Mouse (Mus musculus) C2C12 (cell line): ENCODE results near the gene Swi5. TPM values are rescaled to one million over a fixed set of nuclear protein-coding genes. Genes with fewer than 3 reads are reported as not detected.

Source experiments
- H3K27me3 ChIP-seq: one replicate; pipeline ENCODE4 v1.6.1; 2011; ENCODE audit not compliant: control insufficient read depth, insufficient read depth, insufficient read length
- H3K36me3 ChIP-seq: one replicate; pipeline ENCODE4 v1.6.1; 2011; ENCODE audit not compliant: control insufficient read depth, insufficient read depth
- H3K4me3 ChIP-seq: one replicate; pipeline ENCODE4 v1.5.1; 2011; ENCODE audit warnings: mild to moderate bottlenecking, control low read depth; ENCODE audit not compliant: poor library complexity, insufficient read depth, severe bottlenecking
- H3K79me2 ChIP-seq: one replicate; pipeline ENCODE4 v1.6.1; 2011; ENCODE audit not compliant: control insufficient read depth, insufficient read depth
- H3K79me3 ChIP-seq: one replicate; pipeline ENCODE4 v1.6.1; 2011; ENCODE audit warnings: low read depth, control low read depth
- H3ac ChIP-seq: one replicate; pipeline ENCODE3; 2011; ENCODE audit warnings: low read depth; ENCODE audit not compliant: control insufficient read depth, insufficient read length
- CEBPB ChIP-seq: IDR thresholded peaks from one replicate; pipeline ENCODE4 v1.6.1; 2011; ENCODE audit warnings: low read depth, mild to moderate bottlenecking, control low read depth, moderate library complexity
- CTCF ChIP-seq: IDR thresholded peaks from one replicate; pipeline ENCODE4 v1.5.1; 2011; ENCODE audit not compliant: control insufficient read depth, insufficient read depth, insufficient read length
- FOSL1 ChIP-seq: IDR thresholded peaks from one replicate; pipeline ENCODE4 v1.8.0; 2011; ENCODE audit warnings: mild to moderate bottlenecking, low read length; ENCODE audit not compliant: poor library complexity, insufficient read depth, severe bottlenecking
- MAX ChIP-seq: IDR thresholded peaks from one replicate; pipeline ENCODE4 v1.6.1; 2011; ENCODE audit warnings: mild to moderate bottlenecking, control low read depth
- MYOD1 ChIP-seq: IDR thresholded peaks from one replicate; pipeline ENCODE4 v1.6.1; 2011; ENCODE audit warnings: low read depth; ENCODE audit not compliant: control insufficient read depth, insufficient read length
- MYOG ChIP-seq: IDR thresholded peaks from one replicate; pipeline ENCODE4 v1.6.1; 2011; ENCODE audit not compliant: control insufficient read depth, insufficient read length; ENCODE audit errors: extremely low read depth
- USF1 ChIP-seq: IDR thresholded peaks from one replicate; pipeline ENCODE4 v1.6.1; 2011; ENCODE audit warnings: low read depth, mild to moderate bottlenecking, control low read depth, moderate library complexity
- polyA plus RNA-seq: library from polyadenylated mRNA; unstranded; fragments of >200 nt; fragmentation: generic; extraction: Trizol; gene quantifications from one replicate; pipeline ENCODE4 v1.2.1, GENCODE M21; 2012; ENCODE audit warnings: missing spikeins

The Swi5 gene
- polyA plus RNA-seq, 1 experiment, result 387 TPM

DNA sequence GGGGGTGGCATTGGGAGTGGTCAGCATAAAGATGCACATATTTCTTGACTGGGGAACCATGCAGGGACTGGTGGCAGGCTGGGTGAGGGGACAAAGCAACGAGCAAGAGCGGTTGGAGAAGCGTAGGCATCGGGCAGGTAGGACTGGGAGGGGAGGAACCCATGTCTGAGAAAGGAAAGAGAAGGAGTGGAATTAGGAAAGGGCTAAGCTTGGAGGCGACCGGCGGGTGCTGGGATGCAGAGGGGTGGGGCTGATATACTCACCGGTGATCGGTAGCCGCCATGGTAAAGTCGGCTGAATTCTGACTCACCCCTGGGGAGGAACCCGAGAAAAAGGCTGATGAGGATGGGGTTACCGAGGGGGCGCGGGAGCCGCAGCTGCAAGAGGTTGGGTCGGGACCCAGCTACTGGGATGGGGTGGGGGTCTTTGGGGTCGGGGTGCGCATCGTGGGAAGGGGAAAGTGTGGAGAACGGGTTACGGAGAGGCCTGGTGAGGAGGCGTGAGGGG lies 488 bp downstream of the Swi5 start, which contains the start of gene Golga2:
TSS of gene Golga2 (plus strand) at position 51 of the 507 bp plus-strand sequence.
- no peak for TF ChIP-seq MAX
- TF ChIP-seq USF1, result no peak
- TF ChIP-seq MYOD1, result no peak
- no peak for TF ChIP-seq CEBPB
- TF ChIP-seq MYOG, result no peak
- no peak for TF ChIP-seq FOSL1
- TF ChIP-seq CTCF, result no peak
- H3K36me3 ChIP-seq, result peaks cover 33% of the 10 kb centered on the region
- H3ac ChIP-seq, result peak within 1 kb of the TSS; percentile 95
- no peaks in the 10 kb centered on the region for H3K27me3 ChIP-seq
- peaks cover 46% of the 10 kb centered on the region for H3K79me3 ChIP-seq
- peak within 1 kb of the TSS; percentile 96 for H3K4me3 ChIP-seq
- H3K79me2 ChIP-seq, result peaks cover 72% of the 10 kb centered on the region

DNA sequence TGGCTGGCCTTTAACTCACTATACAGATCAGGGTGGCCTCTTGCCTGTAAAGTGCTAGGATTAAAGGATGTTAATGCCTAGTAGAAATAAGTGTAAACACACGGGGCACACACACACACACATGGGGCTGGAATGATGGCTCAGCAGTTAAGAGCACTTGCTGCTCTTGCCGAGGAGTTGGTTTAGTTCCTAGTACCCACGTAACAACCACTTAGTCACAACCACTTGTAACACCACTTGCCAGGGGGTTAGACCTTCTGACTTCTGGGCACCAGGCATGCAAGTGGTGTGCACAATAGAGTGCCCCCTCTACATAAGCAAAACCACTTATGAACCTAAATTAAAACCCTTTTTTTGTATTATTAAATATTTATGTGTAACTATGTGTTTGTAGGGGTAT lies 3.9 kb downstream of the Swi5 start:
- H3K4me3 ChIP-seq, result no peak overlapping the region
- TF ChIP-seq CTCF (no peak), CEBPB (no peak), MYOD1 (no peak), MAX (no peak), MYOG (no peak), FOSL1 (no peak), USF1 (no peak)
- no peaks in the 10 kb centered on the region for H3K27me3 ChIP-seq
- H3K79me3 ChIP-seq, result peaks cover 28% of the 10 kb centered on the region
- H3K36me3 ChIP-seq, result peaks cover 66% of the 10 kb centered on the region
- no peak overlapping the region for H3ac ChIP-seq
- peaks cover 49% of the 10 kb centered on the region for H3K79me2 ChIP-seq

DNA sequence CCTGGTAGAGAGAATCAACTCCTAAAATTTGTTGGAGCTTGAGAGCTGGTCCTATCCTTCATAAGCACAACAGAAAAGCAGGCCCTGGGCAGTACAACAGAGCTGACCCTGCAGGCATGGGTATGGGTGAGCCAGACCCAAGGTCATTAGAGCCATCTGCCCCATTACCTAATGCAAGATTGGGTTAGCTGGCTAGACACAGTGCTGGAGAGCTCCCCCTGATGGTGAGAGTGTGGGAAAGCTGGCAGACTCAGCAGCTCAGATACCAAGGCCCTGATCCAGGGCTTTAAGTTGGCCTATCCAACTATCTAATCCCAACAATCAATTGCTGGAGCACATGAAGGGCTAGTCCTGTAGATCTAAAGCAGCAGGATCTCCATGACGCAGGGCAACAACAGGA lies 5.1 kb downstream of the Swi5 start:
- H3K79me2 ChIP-seq, result peaks cover 38% of the 10 kb centered on the region
- H3K79me3 ChIP-seq, result peaks cover 23% of the 10 kb centered on the region
- H3K27me3 ChIP-seq, result no peaks in the 10 kb centered on the region
- no peak overlapping the region for H3K4me3 ChIP-seq
- TF ChIP-seq CTCF, result peak; percentile 55
- TF ChIP-seq MYOD1, result no peak
- peaks cover 79% of the 10 kb centered on the region for H3K36me3 ChIP-seq
- H3ac ChIP-seq, result no peak overlapping the region

DNA sequence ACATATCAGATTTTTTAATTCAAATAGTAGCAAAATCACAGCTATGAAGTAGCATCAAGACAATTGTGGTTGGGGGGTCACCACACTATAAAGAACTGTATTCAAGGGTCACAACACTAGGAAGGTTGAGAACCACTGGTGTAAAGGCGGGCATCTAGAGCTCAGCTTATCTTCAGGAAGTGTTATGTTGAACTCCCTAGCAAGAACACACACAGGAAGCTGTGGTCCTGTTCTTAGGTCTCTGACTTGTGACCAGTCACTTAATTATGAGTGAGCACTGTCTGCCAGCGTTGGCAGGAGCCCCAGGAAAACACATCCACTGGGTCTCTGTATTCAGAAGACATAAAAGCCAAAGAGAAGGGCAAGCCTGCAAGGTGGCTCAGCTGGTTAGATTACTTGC lies 5.6 kb downstream of the Swi5 start:
- peaks cover 34% of the 10 kb centered on the region for H3K79me2 ChIP-seq
- H3K79me3 ChIP-seq, result peaks cover 18% of the 10 kb centered on the region
- H3ac ChIP-seq, result no peak overlapping the region
- peaks cover 81% of the 10 kb centered on the region for H3K36me3 ChIP-seq
- H3K27me3 ChIP-seq, result no peaks in the 10 kb centered on the region
- no peak overlapping the region for H3K4me3 ChIP-seq
- TF ChIP-seq MYOD1 (no peak), CEBPB (no peak), MYOG (no peak), CTCF (no peak), MAX (no peak), USF1 (no peak), FOSL1 (no peak)

DNA sequence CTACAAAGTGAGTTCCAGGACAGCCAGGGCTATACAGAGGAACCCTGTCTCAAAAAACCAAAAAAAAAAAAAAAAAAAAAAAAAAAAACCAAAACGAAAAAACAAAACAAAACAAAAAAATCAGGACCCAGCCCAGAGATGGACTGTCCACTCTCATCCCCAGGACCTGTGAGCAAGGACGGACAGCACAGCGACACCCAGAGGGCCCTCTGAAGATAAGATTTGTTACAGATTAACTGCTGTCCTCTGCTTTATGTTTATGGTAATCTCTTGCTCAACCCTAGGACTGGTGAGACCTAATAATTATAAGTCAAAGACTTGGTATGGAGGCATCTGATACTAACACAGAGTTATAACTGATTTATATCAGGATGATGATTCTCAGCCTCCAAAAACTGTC lies 12.1 kb downstream of the Swi5 start:
- no peaks in the 10 kb centered on the region for H3K79me2 ChIP-seq
- no peak overlapping the region for H3K4me3 ChIP-seq
- TF ChIP-seq CTCF (no peak), CEBPB (no peak), MYOD1 (no peak), FOSL1 (no peak), MYOG (no peak), USF1 (no peak), MAX (no peak)
- H3K27me3 ChIP-seq, result no peaks in the 10 kb centered on the region
- H3ac ChIP-seq, result no peak overlapping the region
- H3K79me3 ChIP-seq, result no peaks in the 10 kb centered on the region
- H3K36me3 ChIP-seq, result peaks cover 33% of the 10 kb centered on the region

DNA sequence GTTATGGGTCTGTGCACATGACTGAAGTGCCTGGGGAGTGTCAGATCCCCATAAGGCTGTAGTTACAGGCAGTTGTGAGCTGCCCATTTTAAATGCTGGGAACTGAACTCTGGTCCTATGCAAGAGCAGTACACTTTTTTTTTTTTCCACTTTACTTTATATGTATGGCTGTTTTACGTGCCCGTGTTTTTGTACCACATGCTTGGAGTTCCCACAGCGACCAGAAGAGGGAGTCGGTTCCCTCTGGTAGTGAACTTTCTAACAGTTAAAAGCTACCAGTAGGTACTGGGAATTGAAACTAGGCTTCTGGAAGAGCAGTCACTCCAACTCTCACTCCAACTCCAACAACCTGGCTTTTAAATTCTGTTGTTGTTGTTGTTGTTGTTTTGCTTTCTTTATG lies 27.2 kb downstream of the Swi5 start:
- H3K27me3 ChIP-seq, result peaks cover 3% of the 10 kb centered on the region
- H3K79me2 ChIP-seq, result peaks cover 20% of the 10 kb centered on the region
- H3K79me3 ChIP-seq, result peaks cover 12% of the 10 kb centered on the region
- no peak overlapping the region for H3ac ChIP-seq
- no peak overlapping the region for H3K4me3 ChIP-seq
- TF ChIP-seq MYOD1 (no peak), FOSL1 (no peak), MAX (no peak), CEBPB (no peak), MYOG (no peak), CTCF (no peak), USF1 (no peak)
- peaks cover 32% of the 10 kb centered on the region for H3K36me3 ChIP-seq
